Mouse (Mus musculus) left cerebral cortex, postnatal 4 days (tissue): ENCODE results near the gene Cdc20. TPM values are rescaled to one million over a fixed set of nuclear protein-coding genes. Genes with fewer than 3 reads are reported as not detected.

ENCODE experiments used
- DNase-seq: peaks from one replicate; pipeline ENCODE4 v3.0.0-alpha.2; 2022
- intact Hi-C: fragments of 180-260 bp; cut with DNase I; formaldehyde crosslinking; loops from one replicate; pipeline ENCODE4 v1.15.1; 2025
- total RNA-seq, 2 experiments: library from RNA; stranded (reverse); gene quantifications; 2 replicates each; pipeline ENCODE4 v1.2.3; 2021

Gene Cdc20
- total RNA-seq, 2 experiments from 2014 or later: 8.2 to 11.2 TPM

DNA sequence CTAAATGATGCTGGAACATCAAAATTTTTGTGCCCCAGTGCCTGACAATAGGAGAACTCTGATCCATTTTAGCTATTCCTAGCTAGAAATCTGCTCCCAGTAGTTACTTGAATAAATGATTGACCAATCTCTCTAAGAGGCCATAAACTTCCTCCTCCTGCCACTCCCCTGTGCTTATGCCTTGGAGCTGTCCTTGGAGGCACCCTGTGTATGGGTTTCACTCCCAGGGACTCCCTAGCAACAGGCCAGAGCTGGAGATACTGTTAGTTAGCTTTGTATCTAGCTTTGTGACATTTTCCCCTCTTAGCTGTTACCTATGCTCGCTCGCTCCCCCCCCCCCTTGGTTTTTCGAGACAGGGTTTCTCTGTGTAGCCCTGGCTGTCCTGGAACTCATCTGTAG is 15.8 kb downstream of the Cdc20 start:
- no peak for DNase-seq
- intact Hi-C loops: no loop called here

DNA sequence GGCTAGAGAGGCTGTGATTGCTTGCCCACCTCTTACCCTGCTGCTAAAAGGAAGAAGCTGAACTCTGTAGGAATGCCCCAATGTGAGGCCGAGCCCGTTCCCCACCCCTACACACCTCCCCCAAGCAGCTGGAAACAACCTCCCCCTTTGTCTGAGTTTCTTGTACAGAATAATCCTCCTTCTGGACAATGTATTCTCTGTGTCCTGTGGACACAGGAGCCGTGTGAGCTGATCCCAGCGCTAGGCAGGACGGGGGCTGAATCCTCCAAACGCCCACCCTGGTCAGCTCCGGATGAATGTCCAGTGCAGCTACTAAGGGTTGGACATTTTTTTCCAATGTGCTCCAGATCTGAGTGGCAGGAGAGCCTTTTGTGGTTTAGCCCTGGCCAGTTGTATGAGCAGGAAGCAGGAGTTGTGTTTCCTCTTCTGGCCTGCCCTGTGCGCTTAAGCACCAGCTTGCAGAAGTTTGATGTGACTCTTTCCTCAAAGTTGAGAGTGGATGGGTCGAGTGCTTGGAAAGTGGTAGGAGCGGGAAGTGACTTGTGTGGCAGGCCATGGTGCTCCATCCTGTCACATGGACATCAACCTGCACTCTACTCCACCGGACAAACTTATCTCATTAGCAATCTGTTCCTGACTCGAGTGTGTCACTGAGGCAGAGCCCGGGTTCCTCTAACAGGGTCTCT is 19.9 kb downstream of the Cdc20 start:
- intact Hi-C loops: no loop called here
- no peak for DNase-seq

DNA sequence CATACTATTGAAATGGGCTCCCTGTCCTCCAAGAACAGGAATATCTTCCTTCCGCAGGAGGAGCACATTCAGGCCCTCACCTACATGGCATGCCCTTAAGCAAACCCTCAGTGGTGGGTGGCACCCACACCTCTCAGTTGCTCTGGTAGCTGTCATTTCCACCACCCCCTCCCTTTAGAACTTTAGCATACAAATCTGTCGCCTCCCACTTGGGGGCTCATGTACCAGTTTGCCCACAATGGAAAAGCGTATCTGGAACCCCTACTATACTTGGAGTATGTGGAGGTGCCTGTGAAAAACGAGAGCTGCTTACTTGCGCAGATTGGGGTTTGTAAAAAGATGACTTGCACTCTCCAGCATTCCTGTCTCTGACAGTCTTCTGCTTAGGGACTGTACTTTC is 20.8 kb downstream of the Cdc20 start:
- intact Hi-C loops: no loop called here
- no peak for DNase-seq

DNA sequence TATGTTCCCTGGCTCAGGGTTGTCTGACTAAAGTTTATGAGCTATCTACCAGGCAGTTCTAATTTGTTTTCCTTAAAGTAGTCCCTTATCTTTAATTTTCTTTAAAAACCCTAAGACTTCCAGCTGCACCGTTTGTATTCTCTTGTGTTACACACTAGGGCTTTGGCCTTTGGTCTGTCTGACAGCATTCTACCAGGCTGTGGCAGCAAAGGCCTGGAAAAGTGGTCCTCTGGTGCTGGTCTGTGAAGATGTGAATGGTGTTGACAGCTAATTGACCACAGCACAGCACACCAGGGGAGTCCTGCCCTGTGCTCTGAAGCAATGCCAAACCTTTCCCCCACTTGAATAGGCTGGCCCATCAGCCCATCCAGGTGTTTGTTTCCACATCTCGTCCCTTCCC is 21.4 kb downstream of the Cdc20 start:
- DNase-seq: no peak
- intact Hi-C loops: no loop called here

DNA sequence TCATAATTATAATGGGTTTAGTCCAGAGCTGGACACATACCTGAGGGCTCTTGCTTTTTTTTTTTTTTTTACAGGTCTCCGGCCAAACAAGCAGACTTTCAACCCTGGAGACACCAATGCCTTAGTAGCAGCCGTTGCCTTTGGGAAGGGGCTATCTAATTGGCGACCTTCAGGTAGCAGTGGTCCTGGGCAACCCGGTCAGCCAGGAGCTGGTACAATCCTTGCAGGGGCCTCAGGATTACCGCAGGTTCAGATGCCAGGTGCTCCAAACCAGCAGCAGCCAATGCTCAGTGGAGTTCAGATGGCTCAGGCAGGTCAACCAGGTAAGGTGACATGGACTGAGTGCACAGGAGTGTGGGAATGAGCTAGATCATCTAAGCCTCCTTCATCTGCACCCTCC is 23.6 kb downstream of the Cdc20 start:
- intact Hi-C loops: loop anchor here (5.0 kb wide), 1 partner anchor 51 kb away; no protein-coding TSS in a partner anchor
- DNase-seq: no peak

DNA sequence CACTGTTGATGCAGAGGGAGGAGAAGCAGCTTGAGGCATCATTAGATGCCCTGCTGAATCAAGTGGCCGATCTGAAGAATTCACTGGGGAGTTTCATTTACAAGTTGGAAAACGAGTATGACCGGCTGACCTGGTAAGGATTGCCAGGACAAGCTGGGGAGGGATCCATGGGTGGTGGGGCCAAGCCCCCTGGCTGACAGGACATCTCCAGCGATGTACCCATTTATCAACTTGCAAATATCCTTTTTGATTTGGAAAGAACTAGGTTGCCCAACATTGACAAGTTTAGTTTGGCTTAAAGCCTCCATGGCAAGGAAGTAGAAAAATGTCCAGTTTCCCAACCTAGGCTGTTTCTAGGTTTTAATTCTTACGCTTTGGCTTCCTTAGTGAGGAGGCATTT is 26.3 kb downstream of the Cdc20 start:
- intact Hi-C loops: loop anchor here (5.0 kb wide), 1 partner anchor 49 kb away; no protein-coding TSS in a partner anchor

DNA sequence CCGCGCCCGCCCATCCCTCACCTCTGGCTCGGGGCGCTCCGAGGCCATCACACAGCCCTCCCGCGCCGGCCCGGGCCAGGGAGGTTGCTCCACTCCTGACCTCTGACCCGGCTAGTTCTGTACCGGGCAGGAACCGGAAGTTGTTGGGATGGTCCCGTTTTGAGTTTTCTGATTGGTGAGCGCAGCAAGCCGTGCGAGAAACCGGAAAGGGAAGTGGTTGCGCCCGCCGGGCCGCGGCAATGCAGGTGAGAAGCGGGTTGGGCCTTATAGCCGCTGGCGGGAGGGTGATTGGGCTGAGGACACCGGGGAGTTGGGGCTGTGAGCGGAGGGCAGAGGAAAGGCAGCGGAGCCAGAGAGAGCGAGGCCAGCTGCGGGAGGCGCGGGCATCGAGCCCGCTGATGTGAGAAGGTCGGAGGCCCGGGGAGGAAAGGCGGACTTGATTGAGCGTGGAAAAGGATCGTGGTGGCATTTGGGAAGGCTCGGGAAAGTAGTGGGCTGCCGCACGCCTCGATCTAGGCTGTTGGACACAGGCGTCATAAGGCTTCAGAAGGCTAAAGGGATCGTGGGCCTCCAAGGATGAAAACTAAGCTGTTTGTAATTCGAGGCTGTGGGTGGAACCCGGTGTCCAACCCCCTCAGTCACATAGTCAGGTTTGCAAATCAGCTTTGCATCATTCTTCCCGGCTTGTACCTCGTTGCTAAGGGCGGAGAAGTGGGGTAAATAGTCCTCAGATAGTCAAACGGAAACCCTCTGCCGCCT is 27.8 kb downstream of the Cdc20 start, which contains the start of the genes Szt2 and Med8:
Szt2 (minus strand) TSS at position 132 of the 759 bp plus-strand sequence.
Med8 (plus strand) TSS at position 196 of the 759 bp plus-strand sequence.
- intact Hi-C loops: no loop called here
- DNase-seq: peak; percentile 84

More for the DNA sequence above, 26.3 kb downstream of the Cdc20 start:
- DNase-seq: no peak

DNA sequence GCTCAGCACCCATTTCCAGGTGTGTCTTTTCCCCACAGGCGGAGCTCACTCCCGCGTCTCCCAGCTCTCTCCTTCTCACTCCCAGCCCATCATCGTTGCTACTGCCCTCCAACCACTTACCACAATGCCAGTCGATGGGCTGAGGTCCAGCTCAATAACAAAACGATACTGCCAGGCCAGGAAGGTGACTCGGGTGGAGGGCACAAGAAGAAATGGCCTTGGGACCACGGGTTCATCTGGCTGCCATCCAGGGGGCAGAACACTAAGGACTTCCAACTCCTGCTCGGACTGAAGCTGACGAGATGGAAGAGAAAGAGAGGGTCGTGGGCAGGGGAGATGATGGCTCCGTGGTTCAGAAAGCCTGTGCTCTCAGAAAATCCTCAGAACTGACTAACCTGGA is 34.5 kb downstream of the Cdc20 start:
- DNase-seq: no peak
- intact Hi-C loops: no loop called here

DNA sequence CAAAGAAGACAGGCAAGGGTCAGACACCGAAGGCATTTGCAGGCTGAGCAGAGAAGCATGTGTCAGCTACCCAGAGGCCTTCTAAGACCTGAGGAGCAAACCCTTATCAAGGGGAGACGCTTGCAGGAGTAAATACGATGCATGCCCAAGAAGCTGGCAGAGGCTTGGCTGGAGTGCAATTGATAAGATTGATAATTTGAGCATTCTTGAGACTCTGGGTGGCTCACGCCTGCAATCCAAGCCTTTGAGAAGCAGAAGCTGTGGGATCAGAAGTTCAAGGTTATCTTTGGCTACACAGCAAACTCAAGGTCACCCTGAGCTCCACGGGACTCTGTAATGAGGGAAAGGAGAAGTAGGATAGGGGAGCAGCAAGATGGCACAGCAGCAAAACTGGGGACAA is 35.2 kb downstream of the Cdc20 start:
- intact Hi-C loops: no loop called here

DNA sequence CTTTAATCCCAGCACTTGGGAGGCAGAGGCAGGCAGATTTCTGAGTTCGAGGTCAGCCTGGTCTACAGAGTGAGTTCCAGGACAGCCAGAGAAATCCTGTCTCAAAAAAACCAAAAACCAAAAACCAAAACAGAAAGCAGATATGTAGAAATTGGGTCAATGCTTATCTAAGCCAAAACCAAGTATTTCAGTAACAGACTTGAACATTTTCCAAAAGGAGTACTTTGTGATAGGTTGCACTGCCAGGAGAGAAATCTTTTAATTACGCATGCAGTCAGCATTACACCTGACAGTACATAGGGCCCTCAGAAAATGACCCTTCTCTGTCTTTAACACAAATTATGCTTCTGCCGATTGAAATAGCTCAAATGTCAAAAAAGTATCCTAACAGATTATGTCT is 35.7 kb downstream of the Cdc20 start:
- no peak for DNase-seq
- intact Hi-C loops: no loop called here

More for the DNA sequence above, 35.2 kb downstream of the Cdc20 start:
- no peak for DNase-seq

DNA sequence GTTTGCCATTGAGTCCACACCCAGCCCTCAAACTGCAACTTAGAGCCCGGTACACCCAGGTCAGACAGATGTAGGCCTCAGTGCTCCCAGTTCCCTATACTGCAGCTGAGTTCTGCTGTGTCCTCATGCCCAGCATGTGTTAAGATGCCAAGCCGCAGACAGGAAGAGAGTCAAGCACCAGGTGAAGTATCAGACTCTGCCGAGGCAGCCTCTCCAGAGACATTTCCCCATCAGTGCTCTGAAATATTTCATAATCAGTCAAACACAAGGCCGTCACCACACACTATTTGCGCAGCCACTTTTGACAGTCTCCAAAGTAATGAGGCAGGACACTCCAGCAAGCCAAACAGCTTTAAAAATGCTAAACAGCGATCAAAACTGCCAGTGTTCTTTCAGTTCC is 38.8 kb downstream of the Cdc20 start:
- DNase-seq: no peak
- intact Hi-C loops: no loop called here

DNA sequence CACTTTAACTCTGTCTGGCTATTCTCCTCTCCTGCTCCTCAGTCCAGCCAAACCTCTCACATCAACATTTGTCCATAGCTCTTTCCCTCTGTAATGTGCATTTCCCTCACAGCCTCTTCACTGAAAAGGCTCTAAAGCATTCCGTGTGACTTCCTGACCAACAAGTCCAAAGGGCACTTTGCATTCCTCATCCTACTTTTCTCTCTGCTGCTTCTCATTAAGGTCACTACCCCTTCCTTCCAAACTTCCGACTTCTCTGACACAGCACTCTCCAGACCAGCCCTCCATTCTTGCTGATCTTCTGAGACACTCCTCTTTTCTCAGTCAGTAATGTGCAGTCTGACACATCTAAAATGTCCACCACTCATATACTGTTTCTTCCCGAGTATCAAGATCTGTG is 40.7 kb downstream of the Cdc20 start:
- no peak for DNase-seq
- intact Hi-C loops: no loop called here

DNA sequence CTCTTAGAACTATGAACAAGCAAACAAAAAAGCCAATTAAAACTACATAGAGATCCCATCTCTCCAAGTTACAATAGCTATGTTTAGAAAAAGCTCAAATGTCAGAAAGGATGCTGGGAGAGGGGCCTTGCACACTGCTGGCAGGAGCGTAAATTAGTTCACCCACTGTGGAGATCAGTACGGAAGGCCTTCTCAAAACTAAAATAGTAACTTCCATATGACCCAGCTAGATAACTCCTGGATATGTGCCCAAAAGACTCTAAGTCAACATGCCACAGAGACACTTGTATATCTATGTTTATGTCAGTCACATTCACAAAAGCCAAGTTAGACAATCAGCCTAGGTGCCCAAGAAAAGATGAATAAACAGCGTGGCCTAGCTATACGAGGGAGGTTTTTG is 41.9 kb downstream of the Cdc20 start:
- intact Hi-C loops: no loop called here

DNA sequence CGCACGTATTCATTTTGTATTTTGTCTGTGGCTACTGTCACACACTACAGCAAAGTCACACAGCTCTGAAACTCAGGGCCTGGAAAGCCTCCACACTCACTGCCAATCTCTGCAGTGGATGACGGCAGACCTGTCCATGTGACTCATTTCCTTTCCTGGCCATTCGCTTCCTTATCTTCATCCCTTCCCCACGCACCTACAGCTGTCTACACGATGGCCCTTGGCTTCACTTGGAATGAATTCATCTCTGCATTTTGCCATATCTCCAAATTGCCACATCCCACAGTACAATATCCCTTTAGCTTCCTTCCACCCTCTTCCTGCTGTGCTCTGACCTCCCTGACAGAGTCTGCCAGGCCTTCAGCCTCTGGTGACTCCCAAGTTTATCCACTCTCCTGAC is 42.6 kb downstream of the Cdc20 start:
- no peak for DNase-seq
- intact Hi-C loops: no loop called here

More for the DNA sequence above, 41.9 kb downstream of the Cdc20 start:
- no peak for DNase-seq

DNA sequence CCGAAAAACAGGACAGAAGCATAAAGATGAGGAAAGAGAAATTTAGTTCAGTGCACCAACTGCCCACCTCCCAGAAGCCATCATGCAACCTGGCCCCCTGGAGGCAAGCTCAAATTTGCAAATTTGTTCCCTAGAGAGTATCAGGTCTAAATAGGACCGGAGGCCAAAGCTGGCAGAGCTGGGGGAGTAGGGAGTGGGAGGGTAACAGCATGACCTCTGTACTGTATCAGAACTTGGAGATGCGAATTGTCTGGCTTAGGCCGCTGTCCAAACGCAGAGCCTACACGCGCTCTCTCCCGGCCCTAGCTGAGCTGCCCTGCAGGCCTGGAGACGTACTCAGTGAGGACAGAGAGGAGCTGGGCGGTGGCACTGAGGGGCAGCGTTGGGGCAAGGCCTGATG is 47.0 kb downstream of the Cdc20 start:
- DNase-seq: no peak
- intact Hi-C loops: no loop called here

DNA sequence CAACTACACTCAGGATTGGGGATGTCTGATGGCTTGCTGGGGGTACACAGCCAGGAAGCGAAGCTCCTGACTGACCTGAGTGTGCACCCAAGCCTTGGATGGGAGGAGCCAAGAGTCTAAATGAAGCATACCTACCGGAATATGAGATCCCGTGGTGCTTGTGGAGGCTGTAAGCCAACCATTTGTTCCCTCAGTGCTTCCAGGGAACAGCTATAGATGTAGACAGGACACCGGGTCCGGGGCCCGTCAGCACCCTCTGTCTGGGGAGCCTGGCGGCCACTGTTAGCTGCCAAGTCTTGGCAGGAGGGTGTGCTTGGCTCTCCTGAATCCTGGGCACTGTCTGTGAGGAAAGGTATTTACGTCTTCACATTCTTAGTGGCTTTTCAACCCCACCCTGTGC is 49.8 kb downstream of the Cdc20 start:
- intact Hi-C loops: no loop called here
- no peak for DNase-seq

DNA sequence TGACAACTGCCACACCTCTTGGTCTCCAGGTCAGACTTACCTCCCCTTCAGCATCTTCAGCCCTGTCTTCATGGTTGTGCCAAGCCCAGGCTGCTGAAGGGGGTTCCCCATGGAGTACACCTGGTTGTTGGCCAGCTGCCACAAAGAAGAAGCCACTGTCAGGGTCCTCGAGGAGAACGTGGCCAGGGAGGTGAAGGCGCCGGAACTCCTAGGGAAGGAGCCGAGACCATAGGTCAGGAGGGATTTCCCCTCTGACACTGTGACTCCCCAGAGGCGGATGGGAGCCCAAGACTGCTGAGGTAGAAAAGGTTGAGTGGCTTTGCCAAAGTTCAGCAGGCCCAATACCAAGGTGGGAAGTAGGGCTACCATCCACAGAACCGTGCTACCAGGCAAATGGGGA is 53.9 kb downstream of the Cdc20 start:
- intact Hi-C loops: no loop called here
- no peak for DNase-seq

Other genes with a start within 250 kb of the Cdc20 start
- gene Ptprf, start 145.9 kb downstream of the Cdc20 start, total RNA-seq: 100 to 1,000 TPM; 229 to 232 TPM
- gene Szt2, start 28.1 kb downstream of the Cdc20 start, total RNA-seq: 10 to 100 TPM; 43.3 to 48.3 TPM
- 10 to 100 TPM; 75.7 to 77.6 TPM for gene Med8, start 28.0 kb downstream of the Cdc20 start, total RNA-seq
- gene Elovl1, start 9.3 kb downstream of the Cdc20 start, total RNA-seq: 10 to 100 TPM; 17.0 to 17.9 TPM
- gene Mpl, start 20.2 kb upstream of the Cdc20 start, total RNA-seq: not detected
- gene Tie1, start 52.7 kb upstream of the Cdc20 start, total RNA-seq: 10 to 100 TPM; 14.4 to 15.2 TPM
- under 1 TPM in 1 of 2 experiments, not detected in 1; 0.38 TPM for gene 2610528J11Rik, start 89.6 kb upstream of the Cdc20 start, total RNA-seq
- gene Tmem125, start 106.7 kb upstream of the Cdc20 start, total RNA-seq: 1 to 10 TPM in 1 of 2 experiments, under 1 TPM in 1; 0.34 to 1.0 TPM
- gene Cfap57, start 183.4 kb upstream of the Cdc20 start, total RNA-seq: 1 to 10 TPM in 1 of 2 experiments, under 1 TPM in 1; 0.97 to 1.3 TPM
- gene Ebna1bp2, start 183.4 kb upstream of the Cdc20 start, total RNA-seq: 10 to 100 TPM; 72.4 to 76.5 TPM
- not detected for gene Olfr62, start 221.6 kb upstream of the Cdc20 start, total RNA-seq